Mouse (Mus musculus): ENCODE measurements around the gene Lbhd2. TPM values are rescaled to one million over a fixed set of nuclear protein-coding genes. Genes with fewer than 3 reads are reported as not detected.

Lbhd2 gene
- total and polyA plus RNA-seq, 2 experiments from 2014 or later, result 4.4 to 12.9 TPM

GRCm38 (mm10) chr12:111373411-111373810 is 33.2 kb upstream of the Lbhd2 start:
- Histone ChIP-seq H3K27me3 (ENCODE audit: insufficient read depth, low read length) (no peaks in the 10 kb centered on the region), H3K4me1 (ENCODE audit: insufficient read depth) (peaks cover 18% of the 10 kb centered on the region), H3K9me3 (ENCODE audit: low read length) (no peaks in the 10 kb centered on the region), H3K4me3 (ENCODE audit: low read depth, low read length) (no peak overlapping the region), H3K9ac (no peak overlapping the region), H3K27ac (ENCODE audit: low read depth, low read length) (no peak overlapping the region), H3K4me2 (ENCODE audit: low read depth) (no peak overlapping the region), H3K36me3 (ENCODE audit: insufficient read depth) (no peaks in the 10 kb centered on the region)
- DNase-seq (no peak), ATAC-seq (no peak)
- 87% methylated on average over 6 of the region's 6 CpGs for WGBS
- TF ChIP-seq CTCF (IDR thresholded peaks at IDR 0.05; ENCODE audit: low read depth), result no peak

GRCm38 (mm10) chr12:111374727-111375126 is 31.9 kb upstream of the Lbhd2 start:
- Histone ChIP-seq H3K4me3 (ENCODE audit: low read depth, low read length) (no peak overlapping the region; the same call in 1 of the 2 replicates), H3K27ac (ENCODE audit: low read depth, low read length) (no peak overlapping the region), H3K4me2 (ENCODE audit: low read depth) (peak overlapping the region; percentile 90), H3K27me3 (ENCODE audit: insufficient read depth, low read length) (no peaks in the 10 kb centered on the region), H3K4me1 (ENCODE audit: insufficient read depth) (peaks cover 18% of the 10 kb centered on the region), H3K9me3 (ENCODE audit: low read length) (no peaks in the 10 kb centered on the region), H3K9ac (no peak overlapping the region), H3K36me3 (ENCODE audit: insufficient read depth) (no peaks in the 10 kb centered on the region)
- ATAC-seq (no peak), DNase-seq (no peak)
- TF ChIP-seq CTCF (IDR thresholded peaks at IDR 0.05; ENCODE audit: low read depth), result no peak
- WGBS, result 68% methylated on average over 10 of the region's 10 CpGs

- Histone ChIP-seq H3K4me1 (ENCODE audit: insufficient read depth) (peaks cover 18% of the 10 kb centered on the region), H3K9me3 (ENCODE audit: low read length) (no peaks in the 10 kb centered on the region), H3K36me3 (ENCODE audit: insufficient read depth) (no peaks in the 10 kb centered on the region), H3K27ac (ENCODE audit: low read depth, low read length) (no peak overlapping the region), H3K9ac (peak overlapping the region; percentile 91; the same call in 1 of the 2 replicates), H3K4me2 (ENCODE audit: low read depth) (peak overlapping the region; percentile 90), H3K4me3 (ENCODE audit: low read depth, low read length) (peak overlapping the region; percentile 95), H3K27me3 (ENCODE audit: insufficient read depth, low read length) (no peaks in the 10 kb centered on the region)
- no peak for ATAC-seq
- DNase-seq, result no peak
- no peak for TF ChIP-seq CTCF (IDR thresholded peaks at IDR 0.05; ENCODE audit: low read depth)
- WGBS, result 67% methylated on average over 12 of the region's 12 CpGs
These were observed 31.1 kb upstream of the Lbhd2 start for GRCm38 (mm10) chr12:111375559-111375958.

GRCm38 (mm10) chr12:111376053-111376452 is 30.6 kb upstream of the Lbhd2 start:
- H3K4me2 ChIP-seq (ENCODE audit: low read depth), result peak overlapping the region; percentile 90
- 39% methylated on average over 6 of the region's 6 CpGs for WGBS
- H3K9ac ChIP-seq, result peak overlapping the region; percentile 91
- H3K27ac ChIP-seq (ENCODE audit: low read depth, low read length), result no peak overlapping the region
- DNase-seq (no peak), ATAC-seq (no peak)
- H3K4me3 ChIP-seq (ENCODE audit: low read depth, low read length), result peak overlapping the region; percentile 95
- no peaks in the 10 kb centered on the region for H3K36me3 ChIP-seq (ENCODE audit: insufficient read depth)
- TF ChIP-seq CTCF (IDR thresholded peaks at IDR 0.05; ENCODE audit: low read depth), result no peak
- no peaks in the 10 kb centered on the region for H3K27me3 ChIP-seq (ENCODE audit: insufficient read depth, low read length)
- H3K4me1 ChIP-seq (ENCODE audit: insufficient read depth), result peaks cover 18% of the 10 kb centered on the region
- H3K9me3 ChIP-seq (ENCODE audit: low read length), result no peaks in the 10 kb centered on the region

GRCm38 (mm10) chr12:111376826-111377331 is 29.7 kb upstream of the Lbhd2 start:
- H3K36me3 ChIP-seq (ENCODE audit: insufficient read depth), result no peaks in the 10 kb centered on the region
- no peaks in the 10 kb centered on the region for H3K27me3 ChIP-seq (ENCODE audit: insufficient read depth, low read length)
- ATAC-seq (peak; percentile 19), DNase-seq (peak; percentile 48)
- peak overlapping the region; percentile 95 for H3K4me3 ChIP-seq (ENCODE audit: low read depth, low read length)
- H3K27ac ChIP-seq (ENCODE audit: low read depth, low read length), result peak overlapping the region; percentile 96
- WGBS, result under 1% methylated on average over 42 of the region's 49 CpGs
- peak overlapping the region; percentile 90 for H3K4me2 ChIP-seq (ENCODE audit: low read depth)
- no peak for TF ChIP-seq CTCF (IDR thresholded peaks at IDR 0.05; ENCODE audit: low read depth)
- H3K9me3 ChIP-seq (ENCODE audit: low read length), result no peaks in the 10 kb centered on the region
- peak overlapping the region; percentile 91 for H3K9ac ChIP-seq
- peaks cover 18% of the 10 kb centered on the region for H3K4me1 ChIP-seq (ENCODE audit: insufficient read depth)

GRCm38 (mm10) chr12:111377376-111377973 is 29.1 kb upstream of the Lbhd2 start, which contains the start of gene Cdc42bpb:
TSS of gene Cdc42bpb (minus strand) at chr12:111377718.
- Histone ChIP-seq H3K27ac (ENCODE audit: low read depth, low read length) (peak within 1 kb of the TSS; percentile 96), H3K4me1 (ENCODE audit: insufficient read depth) (peaks cover 18% of the 10 kb centered on the region), H3K36me3 (ENCODE audit: insufficient read depth) (no peaks in the 10 kb centered on the region), H3K9ac (peak within 1 kb of the TSS; percentile 91), H3K4me3 (ENCODE audit: low read depth, low read length) (peak within 1 kb of the TSS; percentile 95), H3K9me3 (ENCODE audit: low read length) (no peaks in the 10 kb centered on the region), H3K27me3 (ENCODE audit: insufficient read depth, low read length) (no peaks in the 10 kb centered on the region), H3K4me2 (ENCODE audit: low read depth) (peak within 1 kb of the TSS; percentile 90)
- ATAC-seq, result peak; percentile 95
- no peak for TF ChIP-seq CTCF (IDR thresholded peaks at IDR 0.05; ENCODE audit: low read depth)
- 4% methylated on average over 80 of the region's 94 CpGs for WGBS
- peak; percentile 96 for DNase-seq

GRCm38 (mm10) chr12:111377986-111378490 is 28.6 kb upstream of the Lbhd2 start:
- Histone ChIP-seq H3K4me1 (ENCODE audit: insufficient read depth) (peaks cover 18% of the 10 kb centered on the region), H3K36me3 (ENCODE audit: insufficient read depth) (no peaks in the 10 kb centered on the region), H3K4me2 (ENCODE audit: low read depth) (peak overlapping the region; percentile 90), H3K9me3 (ENCODE audit: low read length) (no peaks in the 10 kb centered on the region), H3K4me3 (ENCODE audit: low read depth, low read length) (peak overlapping the region; percentile 95), H3K27me3 (ENCODE audit: insufficient read depth, low read length) (no peaks in the 10 kb centered on the region), H3K9ac (peak overlapping the region; percentile 91), H3K27ac (ENCODE audit: low read depth, low read length) (peak overlapping the region; percentile 96)
- DNase-seq (no peak), ATAC-seq (peak; percentile 75)
- WGBS, result under 1% methylated on average over 32 of the region's 32 CpGs
- no peak for TF ChIP-seq CTCF (IDR thresholded peaks at IDR 0.05; ENCODE audit: low read depth)

All from forebrain, postnatal 0 days (tissue).